Mouse (Mus musculus) C2C12 (cell line): ENCODE measurements around the gene Actbl2. TPM values are rescaled to one million over a fixed set of nuclear protein-coding genes. Genes with fewer than 3 reads are reported as not detected.

Source experiments
- H3K27me3 ChIP-seq: one replicate; pipeline ENCODE4 v1.6.1; 2011; ENCODE audit not compliant: control insufficient read depth, insufficient read depth, insufficient read length
- H3K36me3 ChIP-seq: one replicate; pipeline ENCODE4 v1.6.1; 2011; ENCODE audit not compliant: control insufficient read depth, insufficient read depth
- H3K4me3 ChIP-seq: one replicate; pipeline ENCODE4 v1.5.1; 2011; ENCODE audit warnings: mild to moderate bottlenecking, control low read depth; ENCODE audit not compliant: poor library complexity, insufficient read depth, severe bottlenecking
- H3K79me2 ChIP-seq: one replicate; pipeline ENCODE4 v1.6.1; 2011; ENCODE audit not compliant: control insufficient read depth, insufficient read depth
- H3K79me3 ChIP-seq: one replicate; pipeline ENCODE4 v1.6.1; 2011; ENCODE audit warnings: low read depth, control low read depth
- H3ac ChIP-seq: one replicate; pipeline ENCODE3; 2011; ENCODE audit warnings: low read depth; ENCODE audit not compliant: control insufficient read depth, insufficient read length
- CEBPB ChIP-seq: IDR thresholded peaks from one replicate; pipeline ENCODE4 v1.6.1; 2011; ENCODE audit warnings: low read depth, mild to moderate bottlenecking, control low read depth, moderate library complexity
- CTCF ChIP-seq: IDR thresholded peaks from one replicate; pipeline ENCODE4 v1.5.1; 2011; ENCODE audit not compliant: control insufficient read depth, insufficient read depth, insufficient read length
- FOSL1 ChIP-seq: IDR thresholded peaks from one replicate; pipeline ENCODE4 v1.8.0; 2011; ENCODE audit warnings: mild to moderate bottlenecking, low read length; ENCODE audit not compliant: poor library complexity, insufficient read depth, severe bottlenecking
- MAX ChIP-seq: IDR thresholded peaks from one replicate; pipeline ENCODE4 v1.6.1; 2011; ENCODE audit warnings: mild to moderate bottlenecking, control low read depth
- MYOD1 ChIP-seq: IDR thresholded peaks from one replicate; pipeline ENCODE4 v1.6.1; 2011; ENCODE audit warnings: low read depth; ENCODE audit not compliant: control insufficient read depth, insufficient read length
- MYOG ChIP-seq: IDR thresholded peaks from one replicate; pipeline ENCODE4 v1.6.1; 2011; ENCODE audit not compliant: control insufficient read depth, insufficient read length; ENCODE audit errors: extremely low read depth
- USF1 ChIP-seq: IDR thresholded peaks from one replicate; pipeline ENCODE4 v1.6.1; 2011; ENCODE audit warnings: low read depth, mild to moderate bottlenecking, control low read depth, moderate library complexity
- polyA plus RNA-seq: library from polyadenylated mRNA; unstranded; fragments of >200 nt; fragmentation: generic; extraction: Trizol; gene quantifications from one replicate; pipeline ENCODE4 v1.2.1, GENCODE M21; 2012; ENCODE audit warnings: missing spikeins

Actbl2 gene
- polyA plus RNA-seq, 1 experiment, result not detected

DNA sequence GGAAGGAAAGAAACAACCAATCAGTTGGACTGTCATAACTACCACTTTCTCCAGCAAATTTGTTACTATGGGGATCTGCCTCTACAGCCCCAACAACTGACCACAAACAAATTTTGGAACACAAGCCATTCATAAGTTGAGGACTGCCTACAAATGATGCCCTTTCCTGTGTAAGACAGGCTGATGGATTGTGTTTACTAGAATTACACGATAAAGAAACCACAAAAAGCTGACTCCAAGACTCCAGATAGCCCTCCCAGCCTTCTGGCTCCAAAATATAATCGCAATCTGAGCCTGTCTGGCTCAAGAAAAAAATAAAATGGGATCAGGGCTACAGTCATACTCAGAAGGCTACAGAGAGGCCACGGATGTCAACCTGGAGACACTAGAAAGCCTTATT lies 20.2 kb upstream of the Actbl2 start:
- no peaks in the 10 kb centered on the region for H3K27me3 ChIP-seq
- no peak overlapping the region for H3ac ChIP-seq
- H3K79me2 ChIP-seq, result no peaks in the 10 kb centered on the region
- H3K4me3 ChIP-seq, result no peak overlapping the region
- no peak for TF ChIP-seq CTCF
- no peak for TF ChIP-seq MAX
- no peak for TF ChIP-seq CEBPB
- TF ChIP-seq MYOD1, result no peak
- no peak for TF ChIP-seq MYOG
- H3K79me3 ChIP-seq, result no peaks in the 10 kb centered on the region
- H3K36me3 ChIP-seq, result no peaks in the 10 kb centered on the region

DNA sequence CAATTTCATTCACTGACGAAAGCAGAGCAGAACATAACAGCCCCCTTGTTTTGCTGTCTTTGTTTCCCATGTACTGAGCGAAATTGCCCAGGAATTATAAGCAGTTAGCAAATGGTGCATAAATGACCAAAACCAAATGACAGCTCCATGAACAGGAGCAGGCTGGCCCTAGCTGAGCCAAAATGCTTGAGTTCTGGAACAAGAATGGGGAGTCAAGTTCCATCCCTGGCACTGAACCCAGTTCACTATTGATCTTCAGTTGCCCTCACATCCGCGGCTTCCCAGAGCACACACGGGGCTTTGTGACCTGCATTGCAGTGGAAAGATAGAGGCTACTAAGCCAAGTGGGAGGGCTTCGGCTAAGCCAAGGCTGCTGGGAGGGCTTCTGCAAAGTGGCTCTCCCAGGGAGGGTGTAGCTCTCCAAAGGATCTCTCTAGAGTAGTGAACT lies 19.1 kb upstream of the Actbl2 start:
- Histone ChIP-seq H3K79me2 (no peaks in the 10 kb centered on the region), H3K4me3 (no peak overlapping the region), H3ac (no peak overlapping the region), H3K36me3 (no peaks in the 10 kb centered on the region), H3K79me3 (no peaks in the 10 kb centered on the region), H3K27me3 (no peaks in the 10 kb centered on the region)
- TF ChIP-seq USF1 (no peak), CEBPB (no peak), CTCF (no peak), MYOD1 (no peak), FOSL1 (no peak), MAX (no peak), MYOG (no peak)

DNA sequence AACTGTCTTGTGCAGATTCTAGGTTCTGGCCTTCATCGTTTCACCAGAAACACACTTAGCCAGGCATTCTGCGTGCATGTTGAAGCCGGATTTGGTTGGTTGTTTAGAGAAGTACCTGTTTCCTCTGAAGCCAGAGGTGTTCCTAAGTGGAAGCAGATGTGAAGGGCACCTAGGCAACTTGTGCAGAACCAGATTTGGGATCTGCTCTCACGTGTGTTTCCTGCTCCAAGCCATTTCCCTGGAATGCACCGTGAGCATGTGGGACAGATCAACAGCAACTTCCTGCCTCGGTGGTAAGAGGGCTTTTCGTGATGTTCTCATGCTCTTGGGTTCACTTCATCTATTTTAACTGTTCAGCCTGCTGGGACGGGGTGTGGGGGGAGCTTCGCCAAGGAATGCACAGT lies 18.4 kb upstream of the Actbl2 start:
- no peak overlapping the region for H3K4me3 ChIP-seq
- H3K36me3 ChIP-seq, result no peaks in the 10 kb centered on the region
- TF ChIP-seq CEBPB (no peak), MAX (no peak), FOSL1 (no peak), USF1 (no peak), CTCF (no peak), MYOD1 (no peak), MYOG (no peak)
- H3K79me2 ChIP-seq, result no peaks in the 10 kb centered on the region
- no peak overlapping the region for H3ac ChIP-seq
- no peaks in the 10 kb centered on the region for H3K79me3 ChIP-seq
- no peaks in the 10 kb centered on the region for H3K27me3 ChIP-seq

DNA sequence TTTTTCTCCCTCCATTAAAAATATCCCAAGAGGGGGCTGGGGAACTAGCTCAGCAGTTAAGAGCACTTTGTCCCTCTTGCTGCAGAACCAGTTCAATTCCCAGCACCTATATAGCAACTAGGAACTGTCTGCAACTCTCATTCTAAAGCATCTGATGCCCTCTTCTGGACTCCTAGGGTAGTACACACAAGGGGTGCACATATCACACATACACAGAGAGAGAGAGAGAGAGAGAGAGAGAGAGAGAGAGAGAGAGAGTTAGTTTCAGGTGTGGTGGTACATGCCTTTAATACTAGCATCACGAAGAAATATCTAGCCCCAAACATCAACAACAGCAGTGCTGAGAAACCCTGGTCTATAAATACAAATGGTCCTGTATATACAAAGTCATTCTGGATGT lies 17.5 kb upstream of the Actbl2 start:
- no peaks in the 10 kb centered on the region for H3K36me3 ChIP-seq
- H3K79me2 ChIP-seq, result no peaks in the 10 kb centered on the region
- H3ac ChIP-seq, result no peak overlapping the region
- TF ChIP-seq CTCF (no peak), MYOD1 (no peak), MAX (no peak), FOSL1 (no peak), CEBPB (no peak), MYOG (no peak), USF1 (no peak)
- no peak overlapping the region for H3K4me3 ChIP-seq
- H3K79me3 ChIP-seq, result no peaks in the 10 kb centered on the region
- no peaks in the 10 kb centered on the region for H3K27me3 ChIP-seq

DNA sequence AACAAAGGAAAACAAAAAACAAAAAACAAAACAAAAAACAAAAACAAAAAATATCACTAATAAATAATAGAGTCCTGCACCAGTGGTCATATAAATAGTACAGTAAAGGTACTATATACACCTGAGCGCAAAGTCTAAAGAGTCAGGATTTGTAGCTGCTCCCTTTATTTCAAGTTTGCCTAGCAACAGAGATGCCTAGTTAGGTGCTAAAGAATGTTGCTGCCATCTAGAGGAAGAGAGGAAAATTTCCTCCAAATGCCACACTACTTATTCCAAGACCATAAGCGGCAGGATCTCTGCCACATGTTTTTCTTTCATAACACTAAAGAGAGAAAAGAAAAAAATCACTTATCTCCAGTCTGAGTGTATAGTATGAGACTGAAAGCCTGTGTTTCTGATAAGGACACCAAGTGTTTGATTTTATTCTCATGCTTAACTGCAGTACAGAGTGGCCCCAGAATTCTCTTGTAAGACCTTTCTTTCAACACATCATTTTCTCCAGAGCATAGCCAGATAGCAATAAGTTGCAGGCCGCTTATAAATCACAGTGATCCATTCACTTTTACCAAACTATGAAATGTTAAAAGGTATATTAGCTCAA lies 16.8 kb upstream of the Actbl2 start:
- Histone ChIP-seq H3K79me2 (no peaks in the 10 kb centered on the region), H3K79me3 (no peaks in the 10 kb centered on the region), H3K36me3 (no peaks in the 10 kb centered on the region), H3ac (no peak overlapping the region), H3K4me3 (no peak overlapping the region), H3K27me3 (no peaks in the 10 kb centered on the region)
- TF ChIP-seq USF1 (no peak), CTCF (no peak), MYOD1 (no peak), FOSL1 (no peak), CEBPB (no peak), MAX (no peak), MYOG (no peak)

DNA sequence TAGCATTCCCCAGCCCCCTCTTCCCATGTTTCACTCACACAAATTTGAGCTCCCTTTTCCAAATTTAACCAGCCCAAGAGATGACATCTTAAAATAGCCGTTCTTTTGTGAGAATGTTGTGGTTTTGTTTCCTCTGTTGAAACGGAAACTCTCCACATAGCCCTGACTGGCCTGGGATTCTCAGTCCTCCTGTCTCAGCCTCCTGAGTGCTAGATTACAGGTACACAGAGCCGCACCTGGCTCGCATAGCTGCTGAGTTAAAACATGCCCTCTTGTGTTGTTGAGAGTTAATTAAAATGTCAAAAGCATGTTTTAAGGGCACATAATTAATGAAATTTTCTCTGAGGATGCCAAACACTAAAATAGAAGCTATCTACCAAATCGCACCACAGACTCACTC lies 3.7 kb upstream of the Actbl2 start:
- TF ChIP-seq CEBPB (no peak), MYOG (no peak), MYOD1 (no peak)
- Histone ChIP-seq H3K36me3 (no peaks in the 10 kb centered on the region), H3K27me3 (no peaks in the 10 kb centered on the region), H3K79me3 (no peaks in the 10 kb centered on the region), H3ac (no peak overlapping the region), H3K79me2 (no peaks in the 10 kb centered on the region), H3K4me3 (no peak overlapping the region)
